Mouse (Mus musculus): ENCODE measurements around the gene A130010J15Rik. TPM values are rescaled to one million over a fixed set of nuclear protein-coding genes. Genes with fewer than 3 reads are reported as not detected.

The A130010J15Rik gene
- total RNA-seq, 2 experiments from 2014 or later: 1.7 to 4.3 TPM

- no peak for ATAC-seq (replicated peaks; ENCODE audit: low FRiP score, poor library complexity, severe bottlenecking)
These were observed 27.4 kb downstream of the A130010J15Rik start for GRCm38 (mm10) chr1:193195169-193195810.

- ATAC-seq (replicated peaks; ENCODE audit: low FRiP score, poor library complexity, severe bottlenecking): no peak
These were observed 29.8 kb downstream of the A130010J15Rik start for GRCm38 (mm10) chr1:193197494-193198205.

- 0 out of 2 replicates have a peak, but pooled peaks have one; percentile 10 for ATAC-seq (replicated peaks; ENCODE audit: low FRiP score, poor library complexity, severe bottlenecking)
These were observed 30.5 kb downstream of the A130010J15Rik start for GRCm38 (mm10) chr1:193198312-193198711.

- no peak for ATAC-seq (replicated peaks; ENCODE audit: low FRiP score, poor library complexity, severe bottlenecking)
These were observed 33.0 kb downstream of the A130010J15Rik start for GRCm38 (mm10) chr1:193200640-193201382.

- ATAC-seq (replicated peaks; ENCODE audit: low FRiP score, poor library complexity, severe bottlenecking): no peak
These were observed 33.5 kb downstream of the A130010J15Rik start, which contains the start of gene Traf3ip3 for GRCm38 (mm10) chr1:193201383-193201778. Gene Traf3ip3, minus strand, starts transcription at chr1:193201703.

GRCm38 (mm10) chr1:193203821-193204220 is 36.0 kb downstream of the A130010J15Rik start:
- no peak for ATAC-seq (replicated peaks; ENCODE audit: low FRiP score, poor library complexity, severe bottlenecking)

- no peak for ATAC-seq (replicated peaks; ENCODE audit: low FRiP score, poor library complexity, severe bottlenecking)
These were observed 37.6 kb downstream of the A130010J15Rik start for GRCm38 (mm10) chr1:193205431-193205830.

- ATAC-seq (replicated peaks; ENCODE audit: low FRiP score, poor library complexity, severe bottlenecking): no peak
These were observed 39.7 kb downstream of the A130010J15Rik start, which contains the start of gene Lamb3 for GRCm38 (mm10) chr1:193207503-193207902. Gene Lamb3, plus strand, starts transcription at chr1:193207699.

GRCm38 (mm10) chr1:193208178-193208577 is 40.3 kb downstream of the A130010J15Rik start:
- no peak for ATAC-seq (replicated peaks; ENCODE audit: low FRiP score, poor library complexity, severe bottlenecking)

- no peak for ATAC-seq (replicated peaks; ENCODE audit: low FRiP score, poor library complexity, severe bottlenecking)
These were observed 43.5 kb downstream of the A130010J15Rik start for GRCm38 (mm10) chr1:193211371-193211770.

GRCm38 (mm10) chr1:193214053-193214452 is 46.2 kb downstream of the A130010J15Rik start:
- ATAC-seq (replicated peaks; ENCODE audit: low FRiP score, poor library complexity, severe bottlenecking): no peak

GRCm38 (mm10) chr1:193216000-193216399 is 48.2 kb downstream of the A130010J15Rik start:
- ATAC-seq (replicated peaks; ENCODE audit: low FRiP score, poor library complexity, severe bottlenecking): no peak

GRCm38 (mm10) chr1:193220408-193220807 is 52.6 kb downstream of the A130010J15Rik start:
- ATAC-seq (replicated peaks; ENCODE audit: low FRiP score, poor library complexity, severe bottlenecking): no peak

GRCm38 (mm10) chr1:193225531-193225930 is 57.7 kb downstream of the A130010J15Rik start:
- no peak for ATAC-seq (replicated peaks; ENCODE audit: low FRiP score, poor library complexity, severe bottlenecking)

- no peak for ATAC-seq (replicated peaks; ENCODE audit: low FRiP score, poor library complexity, severe bottlenecking)
These were observed 58.3 kb downstream of the A130010J15Rik start for GRCm38 (mm10) chr1:193226114-193226513.

- ATAC-seq (replicated peaks; ENCODE audit: low FRiP score, poor library complexity, severe bottlenecking): no peak
These were observed 59.1 kb downstream of the A130010J15Rik start for GRCm38 (mm10) chr1:193226724-193227522.
